Mouse (Mus musculus) erythroid progenitor cell, adult 5-6 weeks (primary cell): Measurements from ENCODE around the gene Traf3ip3. TPM values are rescaled to one million over a fixed set of nuclear protein-coding genes. Genes with fewer than 3 reads are reported as not detected.

ENCODE experiments used
- ATAC-seq: replicated peaks from 2 replicates; pipeline ENCODE4 v1.8.0; 2016; ENCODE audit warnings: moderate number of reproducible peaks, mild to moderate bottlenecking, moderate TSS enrichment, inconsistent platforms; ENCODE audit not compliant: poor library complexity, low FRiP score, severe bottlenecking
- total RNA-seq, 2 experiments: library from RNA; stranded (forward) in 1 of 2; stranded (reverse) in 1 of 2; fragments of 150-400 nt in 1 of 2; fragments of 186-747, 209-891 nt in 1 of 2; gene quantifications; 2 replicates each; pipeline versions ENCODE4 v1.2.3 to v1.2.4; 2015 to 2017; ENCODE audit warnings: low replicate concordance in 2 of 2

Gene Traf3ip3
- total RNA-seq, 2 experiments from 2014 or later, result 8.6 to 59.9 TPM

DNA sequence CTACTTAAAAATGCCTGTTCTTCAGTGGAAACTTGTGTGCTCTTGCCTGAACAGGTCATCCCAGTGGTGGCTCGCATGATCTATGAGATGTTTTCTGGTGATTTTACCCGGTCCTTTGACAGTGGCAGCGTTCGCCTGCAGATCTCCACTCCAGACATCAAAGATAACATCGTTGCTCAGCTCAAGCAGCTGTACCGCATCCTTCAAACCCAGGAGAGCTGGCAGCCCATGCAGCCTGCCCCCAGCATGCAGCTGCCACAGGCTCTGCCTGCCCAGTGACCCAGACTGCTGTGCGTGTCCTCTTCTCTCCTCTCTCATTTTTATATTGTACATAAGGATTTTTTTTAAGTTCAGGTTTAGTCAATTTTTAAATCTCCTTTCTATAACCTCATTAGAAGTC, 32.3 kb downstream of the Traf3ip3 start:
- ATAC-seq, result no peak

DNA sequence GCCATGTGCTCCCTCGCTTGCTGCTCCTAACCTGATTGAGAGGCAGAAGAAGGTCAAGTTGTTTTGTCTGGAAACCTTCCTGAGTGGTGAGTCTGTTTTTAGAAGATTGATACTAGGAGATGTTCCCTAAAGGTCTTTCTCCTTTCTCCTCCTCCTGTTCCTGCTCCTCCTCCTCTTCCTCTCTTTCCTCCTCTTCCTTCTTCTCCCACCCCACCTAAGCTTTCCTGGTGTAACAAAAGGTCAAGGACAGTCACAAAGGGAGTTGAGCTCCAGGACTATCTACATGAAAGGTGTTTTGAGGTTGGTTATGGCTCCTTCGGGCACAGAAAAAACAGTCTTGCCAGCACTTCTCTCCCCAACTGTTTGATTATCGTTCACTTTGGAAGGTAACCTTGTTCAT, 33.8 kb downstream of the Traf3ip3 start, which contains the start of gene A130010J15Rik:
Gene A130010J15Rik, plus strand, starts transcription at position 301 of the 400 bp plus-strand sequence.
- ATAC-seq, result no peak

DNA sequence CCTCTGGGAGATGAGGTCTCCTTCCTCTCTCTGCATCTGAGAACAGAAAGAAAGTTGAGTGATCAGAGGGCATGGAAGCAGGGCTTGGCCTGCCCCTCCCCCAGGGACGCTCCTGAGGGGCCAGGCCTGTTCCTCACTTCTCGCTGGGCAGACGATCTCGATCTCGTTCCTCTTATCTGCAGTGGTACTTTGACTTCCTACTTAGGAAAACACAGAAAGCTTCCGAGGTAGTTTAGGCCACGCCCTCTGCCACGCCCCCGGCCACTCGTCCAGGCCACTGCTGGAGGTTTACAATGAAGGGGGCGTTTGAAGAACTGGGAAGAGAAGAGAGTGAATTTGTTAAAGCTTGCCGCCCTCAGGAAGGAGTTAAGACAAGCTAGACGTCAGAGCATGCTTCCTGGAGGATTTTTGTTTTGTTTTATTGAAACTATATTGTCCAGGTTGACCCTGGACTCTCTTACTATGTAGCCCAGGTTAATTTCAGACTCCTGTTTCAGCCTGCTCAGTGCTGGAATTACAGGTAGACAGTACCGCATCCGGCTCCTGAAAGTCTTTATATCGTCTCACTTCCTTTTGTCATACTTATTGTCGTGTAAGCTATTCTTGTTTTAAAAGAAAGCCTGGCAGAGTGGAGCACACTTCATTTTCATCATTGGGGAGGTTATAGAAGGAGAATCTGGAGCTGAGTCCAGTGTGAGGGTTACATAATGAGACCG, 41.0 kb downstream of the Traf3ip3 start:
- no peak for ATAC-seq

DNA sequence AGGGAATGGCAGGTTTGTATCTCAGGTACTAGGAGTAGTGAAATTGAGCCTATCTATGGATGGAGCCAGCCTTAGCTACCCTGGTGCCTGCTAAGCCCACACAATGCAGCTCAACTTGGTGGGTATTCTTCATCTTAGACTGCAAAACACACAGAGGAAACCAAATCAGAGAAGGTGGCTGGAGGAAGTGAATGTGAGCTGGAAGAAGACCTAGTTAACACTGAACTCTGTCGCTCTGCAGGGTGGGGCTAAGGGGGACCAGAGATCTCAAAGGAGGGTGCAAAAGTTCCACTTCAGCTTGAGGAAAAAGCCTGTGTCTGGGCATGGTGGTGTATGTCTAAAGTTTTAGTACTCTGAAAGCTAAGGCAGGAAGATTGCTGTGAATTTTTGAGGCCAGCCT, 41.9 kb downstream of the Traf3ip3 start:
- ATAC-seq, result no peak

DNA sequence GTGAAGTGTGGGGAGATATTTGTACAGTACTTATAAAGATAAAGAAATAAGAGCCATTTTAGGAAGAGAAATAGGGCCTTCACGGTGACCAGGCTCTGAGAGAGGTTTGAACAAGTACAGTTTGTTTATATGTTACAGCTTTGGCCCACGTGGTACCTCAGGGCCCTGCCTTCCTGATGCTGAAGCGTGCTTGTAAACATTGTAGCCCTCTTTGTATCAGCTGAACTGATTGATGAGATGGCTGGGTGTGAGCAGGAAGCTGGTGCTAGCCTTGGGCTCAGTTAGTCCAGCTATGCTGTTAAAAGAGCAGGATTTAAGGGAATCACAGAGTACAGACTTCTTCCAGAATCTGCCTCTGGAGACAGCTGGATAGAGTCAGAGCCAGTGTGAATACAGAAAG, 42.3 kb downstream of the Traf3ip3 start:
- ATAC-seq, result no peak

DNA sequence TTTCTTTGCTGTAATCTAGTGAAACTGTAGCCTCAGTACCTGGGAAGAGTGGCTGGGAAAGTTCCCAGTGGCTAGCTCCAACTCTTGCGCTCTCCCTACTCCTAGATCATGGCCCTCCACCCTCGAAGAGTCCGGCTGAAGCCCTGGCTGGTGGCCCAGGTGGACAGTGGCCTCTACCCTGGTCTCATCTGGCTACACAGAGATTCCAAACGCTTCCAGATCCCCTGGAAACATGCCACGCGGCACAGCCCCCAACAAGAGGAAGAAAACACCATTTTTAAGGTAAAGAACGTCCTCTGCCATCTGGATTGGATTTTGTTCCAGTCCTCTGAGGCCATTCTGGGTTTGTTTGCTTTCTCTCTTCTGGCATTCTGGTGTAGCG, 44.4 kb downstream of the Traf3ip3 start:
- ATAC-seq, result no peak

DNA sequence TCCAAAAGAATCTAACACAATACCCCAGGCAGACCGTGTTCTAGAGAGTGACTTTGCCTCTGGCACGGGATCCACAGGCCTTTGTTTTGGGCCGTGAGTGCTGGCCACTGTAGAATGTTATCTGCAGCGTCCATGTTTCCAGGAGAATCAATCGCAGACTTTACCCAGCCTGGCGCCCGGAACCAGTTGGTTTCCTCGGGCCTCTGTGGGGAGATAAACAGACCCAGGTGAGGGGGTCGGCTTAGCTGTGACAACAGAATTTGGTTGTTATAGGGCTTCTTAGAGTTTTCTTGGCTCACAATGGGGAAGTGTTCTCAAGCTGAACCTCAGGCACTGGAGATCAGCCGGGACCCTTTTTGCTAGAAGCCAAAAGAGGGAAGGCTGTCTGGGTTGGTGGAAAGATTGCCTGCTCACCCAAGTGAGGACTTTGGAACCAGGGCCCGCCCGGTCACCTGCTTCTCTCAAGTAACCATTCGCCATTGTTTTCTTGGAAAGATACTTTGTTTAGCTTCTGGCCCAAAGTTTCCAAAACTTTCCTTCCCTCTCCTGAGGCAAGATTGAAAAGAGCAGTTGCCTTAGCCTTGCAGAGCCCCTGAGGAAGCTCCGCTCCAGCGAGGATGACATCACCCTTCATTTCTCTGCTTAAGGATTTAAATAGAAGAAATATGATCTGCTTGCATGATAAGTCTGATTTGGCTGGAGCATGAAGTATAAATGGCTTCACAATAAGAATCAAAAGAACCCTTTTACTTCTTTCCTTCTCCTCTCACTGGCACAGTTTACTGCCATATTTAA, 45.0 kb downstream of the Traf3ip3 start:
- ATAC-seq, result no peak

DNA sequence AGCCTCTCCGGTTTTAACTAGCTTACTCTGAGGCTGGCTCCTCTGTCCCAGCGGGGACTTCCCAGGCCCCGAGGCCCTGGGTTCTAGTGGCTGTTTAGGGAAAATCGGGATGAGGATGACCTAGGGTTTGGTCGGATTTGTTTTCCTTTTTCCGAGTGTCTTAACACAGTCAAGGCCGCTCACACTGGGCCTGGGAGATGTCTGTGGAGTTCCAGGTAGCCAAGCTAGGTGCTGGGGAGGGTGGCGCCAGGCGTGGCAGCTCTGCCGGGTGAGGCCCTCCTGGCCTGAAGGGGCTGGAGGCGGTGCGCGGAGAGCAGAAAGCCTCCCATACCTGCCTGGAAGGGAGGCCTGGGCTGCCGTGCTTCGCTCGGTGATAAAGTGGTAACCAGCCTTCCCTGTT, 47.9 kb downstream of the Traf3ip3 start:
- ATAC-seq, result no peak

DNA sequence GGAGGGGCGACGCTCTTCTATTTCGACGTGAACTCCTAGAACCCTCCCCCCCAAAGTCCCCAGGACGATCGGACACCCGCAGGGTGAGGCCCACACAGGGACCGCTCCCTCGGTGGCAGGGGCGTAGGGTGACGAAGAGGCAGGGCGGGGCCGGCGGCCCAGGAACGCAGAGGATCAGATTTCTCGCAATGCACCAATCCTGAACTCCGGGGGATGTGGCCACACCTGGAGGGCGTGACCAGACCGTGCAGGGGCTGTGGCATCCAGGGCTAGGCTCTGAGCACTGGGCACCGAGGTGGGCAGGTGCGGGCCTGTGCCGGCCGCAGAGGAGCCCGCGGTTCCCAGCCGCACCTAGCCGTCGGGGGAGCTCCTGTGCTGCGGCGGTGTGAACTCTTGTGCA, 48.6 kb downstream of the Traf3ip3 start, which contains the start of gene Irf6:
Gene Irf6, plus strand, starts transcription at position 240 of the 400 bp plus-strand sequence.
- ATAC-seq, result 0 out of 2 replicates have a peak, but pooled peaks have one; percentile 39

DNA sequence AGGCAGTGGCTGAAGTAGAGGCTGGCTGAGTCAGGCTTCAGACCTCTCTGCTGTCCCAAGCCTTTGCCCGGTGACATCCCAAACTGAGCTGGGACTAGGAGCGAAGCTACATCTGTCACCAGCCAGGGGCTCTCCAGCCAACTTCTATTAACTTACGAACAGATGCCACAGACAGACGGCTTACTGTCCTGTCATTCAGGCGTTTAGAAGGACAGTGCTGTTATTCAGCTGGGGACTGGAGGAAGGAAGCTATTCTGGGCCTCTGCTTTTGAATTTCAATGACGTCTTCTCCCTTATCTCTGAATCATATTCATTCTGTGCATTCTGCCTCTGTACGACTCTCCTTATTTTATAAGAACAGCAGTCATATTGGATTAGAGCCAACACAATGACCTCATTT, 50.4 kb downstream of the Traf3ip3 start:
- no peak for ATAC-seq

DNA sequence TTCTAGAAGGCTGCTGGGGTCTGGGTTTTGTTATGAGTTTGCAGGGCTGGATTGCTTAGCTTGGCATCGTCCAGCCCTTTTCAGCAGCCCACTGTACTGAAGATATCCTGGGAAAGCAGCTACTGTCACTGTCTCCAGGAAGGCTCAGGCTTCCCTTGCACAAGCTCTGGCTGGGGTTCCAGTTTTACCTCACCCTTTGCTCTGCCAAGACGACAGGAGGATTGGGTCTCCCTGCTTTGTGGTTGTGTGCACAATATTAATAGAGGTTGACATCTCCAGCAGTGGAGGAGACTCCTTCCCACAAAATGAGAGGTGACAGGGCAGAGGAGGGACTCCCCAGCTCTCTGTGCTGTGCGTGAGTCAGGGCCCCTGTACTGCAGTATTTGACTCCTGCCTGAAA, 52.3 kb downstream of the Traf3ip3 start:
- no peak for ATAC-seq

DNA sequence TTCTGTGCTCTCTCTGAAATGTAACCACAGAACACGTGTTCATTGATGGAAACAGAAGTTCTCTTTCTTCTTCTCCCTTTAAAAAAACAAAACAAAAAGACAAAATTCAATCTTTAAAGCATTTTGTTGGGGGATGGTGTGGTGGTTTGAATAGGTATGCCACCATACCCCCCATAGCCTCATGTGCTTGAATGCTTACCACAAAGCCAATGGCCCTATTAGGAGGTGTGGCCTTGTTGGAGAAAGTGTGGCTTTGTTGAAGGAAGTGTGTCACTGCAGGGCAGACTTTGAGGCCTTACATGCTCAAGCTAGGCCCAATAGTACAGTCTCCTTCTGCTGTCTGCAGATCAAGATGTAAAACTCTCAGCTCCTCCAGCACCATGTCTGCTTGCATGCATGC, 55.1 kb downstream of the Traf3ip3 start:
- no peak for ATAC-seq

DNA sequence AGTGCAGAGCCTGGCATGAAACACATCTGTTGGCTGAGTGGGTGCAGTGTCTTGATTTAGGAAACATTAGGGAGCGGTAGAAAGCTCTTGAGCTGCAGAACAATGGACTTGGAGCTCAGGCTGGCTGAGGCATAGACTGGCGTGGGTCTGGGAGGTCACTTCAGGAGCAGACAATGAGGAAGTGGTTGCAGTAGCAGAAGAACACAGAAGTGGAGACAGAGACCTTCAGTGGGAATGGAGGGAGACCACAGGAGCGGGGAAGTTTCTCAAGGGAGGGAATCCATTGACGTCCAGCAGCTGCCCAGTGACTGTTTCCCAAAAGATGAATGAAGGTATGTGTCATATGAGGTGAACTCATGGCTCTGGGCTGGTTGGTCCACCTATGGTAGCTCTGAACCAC, 56.4 kb downstream of the Traf3ip3 start:
- no peak for ATAC-seq

DNA sequence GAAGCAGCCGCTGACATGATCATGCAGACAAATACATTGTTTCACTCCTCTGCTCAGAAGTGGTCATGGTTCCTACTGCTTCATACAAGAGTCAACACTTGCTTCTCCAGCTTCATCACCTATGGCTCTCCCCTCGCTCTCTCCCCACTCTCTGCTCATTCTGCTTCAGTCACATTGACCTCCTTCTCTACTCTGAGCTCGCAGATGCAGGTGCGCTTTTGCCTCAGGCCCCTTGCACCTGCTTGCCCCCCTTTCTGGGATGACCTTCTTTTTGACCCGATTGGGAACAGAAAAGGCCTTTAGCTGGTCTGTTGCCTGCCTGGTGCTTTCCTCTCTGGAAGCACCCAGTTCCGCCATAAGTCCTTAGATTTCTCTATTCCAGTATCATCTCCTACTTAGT, 57.0 kb downstream of the Traf3ip3 start:
- no peak for ATAC-seq

DNA sequence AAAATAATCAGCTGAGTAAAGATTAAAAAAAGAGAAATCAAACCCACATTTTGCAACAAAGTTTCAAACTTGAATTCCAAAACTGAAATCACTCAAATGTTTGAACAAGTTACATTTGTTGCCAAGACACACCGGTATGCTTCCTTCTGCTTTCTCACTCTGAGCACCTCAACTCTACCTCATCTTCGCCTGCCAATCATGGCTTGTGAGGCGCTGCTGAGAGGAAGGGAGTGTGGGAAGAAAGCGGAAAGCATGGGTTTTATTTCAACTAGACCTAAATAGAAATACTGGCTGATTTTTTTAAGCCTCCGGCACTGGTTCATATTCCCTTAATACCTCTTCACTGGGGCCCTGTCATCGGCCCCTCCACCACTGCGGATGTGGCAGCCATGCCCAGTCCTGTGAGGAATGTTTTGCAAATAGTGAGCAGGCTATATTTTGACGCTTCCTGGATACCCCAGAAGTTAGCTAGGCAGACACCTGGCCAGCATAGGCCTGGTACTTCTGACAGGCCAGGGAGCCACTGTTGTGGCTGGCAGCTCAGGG, 58.9 kb downstream of the Traf3ip3 start:
- no peak for ATAC-seq

DNA sequence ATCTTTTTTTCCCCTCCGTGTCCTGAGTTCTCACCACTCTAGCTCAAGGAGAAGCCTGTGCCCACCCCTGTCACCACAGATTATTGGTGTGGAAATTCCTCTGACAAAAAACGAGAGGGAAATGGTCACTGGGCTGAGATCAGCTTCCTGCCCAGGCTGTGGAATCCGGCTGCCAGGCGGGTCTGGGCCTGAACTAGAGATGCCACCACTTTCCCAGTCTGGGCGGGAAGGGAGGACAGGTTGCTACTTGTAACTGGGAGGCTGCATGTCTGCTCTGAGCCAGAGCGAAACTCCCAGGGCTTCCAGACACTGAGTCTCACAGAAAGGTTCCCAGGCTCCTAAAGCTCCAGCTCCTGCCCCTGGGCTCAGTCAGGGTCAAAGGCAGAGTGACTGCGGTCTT, 60.4 kb downstream of the Traf3ip3 start:
- no peak for ATAC-seq

DNA sequence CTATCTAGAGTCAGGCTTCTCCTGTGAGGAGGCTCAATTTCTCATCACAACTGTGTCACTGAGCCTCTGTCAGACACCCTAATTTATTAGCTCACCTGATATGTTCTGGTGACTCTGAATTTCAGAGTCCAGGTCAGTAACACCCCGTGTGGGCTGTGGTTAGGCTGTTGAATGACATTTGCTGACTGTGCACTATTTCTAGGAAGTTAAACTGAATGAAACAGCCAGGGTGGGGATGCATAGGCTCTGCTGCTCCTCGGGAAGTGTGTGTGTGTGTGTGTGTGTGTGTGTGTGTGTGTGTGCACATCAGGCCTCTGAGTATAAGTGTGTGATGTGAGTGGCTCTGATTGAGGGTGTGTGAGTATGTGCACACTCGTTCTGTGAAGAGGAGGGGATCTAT, 62.8 kb downstream of the Traf3ip3 start:
- no peak for ATAC-seq

DNA sequence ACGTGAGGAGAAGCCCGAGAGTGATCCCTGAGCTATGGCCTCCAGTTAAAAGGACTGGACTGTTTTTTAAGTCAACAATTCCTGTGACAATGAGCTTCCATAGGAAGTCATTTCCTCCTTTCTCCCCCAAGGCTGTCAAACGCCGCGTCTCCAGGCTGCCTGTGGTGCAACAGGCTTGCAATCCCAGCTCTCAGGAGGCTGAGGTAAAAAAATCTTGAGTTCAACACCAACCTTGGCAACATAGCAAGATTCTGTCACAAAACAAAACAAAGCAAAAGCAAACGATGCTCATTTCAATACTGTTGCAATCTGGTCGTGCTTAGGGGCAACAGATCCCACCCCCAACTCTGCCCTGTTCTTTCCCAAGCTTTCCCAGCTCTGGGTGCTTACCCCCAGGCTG, 63.4 kb downstream of the Traf3ip3 start:
- no peak for ATAC-seq

DNA sequence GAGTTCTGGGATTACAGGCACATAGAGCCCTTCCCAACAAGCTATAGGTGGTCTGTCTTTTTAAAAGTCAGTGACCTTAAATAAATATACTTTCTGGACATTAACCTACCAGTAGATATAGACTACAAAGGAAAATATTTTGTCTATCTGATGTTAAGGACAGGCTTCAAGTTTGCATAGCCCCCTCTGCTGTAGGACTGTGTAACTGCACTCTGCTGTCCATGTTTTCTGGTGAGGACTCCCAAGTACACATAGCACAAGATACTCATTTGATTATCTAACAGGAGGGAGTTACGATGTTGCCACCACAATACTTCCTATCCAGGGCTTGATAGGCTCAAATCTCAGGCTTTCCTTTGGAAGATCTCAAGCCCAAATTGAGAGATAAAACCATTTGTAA, 67.8 kb downstream of the Traf3ip3 start:
- ATAC-seq, result no peak

DNA sequence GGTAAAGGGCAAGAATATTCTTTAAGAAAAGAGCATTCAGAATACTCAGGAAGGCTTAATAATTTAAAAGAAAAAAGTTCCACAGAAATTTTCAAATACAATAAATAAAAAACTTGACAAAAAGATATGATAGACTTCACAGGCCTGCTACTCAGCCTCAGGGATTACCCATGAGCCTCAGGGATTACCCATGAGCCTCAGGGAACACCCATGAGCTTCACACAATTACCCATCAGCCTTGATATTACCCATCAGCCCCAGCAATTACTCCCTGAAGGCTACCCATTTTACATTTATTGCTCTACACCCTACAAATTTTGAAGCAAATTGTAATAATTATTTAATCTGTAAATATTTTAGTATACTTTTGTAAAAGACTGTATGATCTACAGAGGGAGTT, 69.1 kb downstream of the Traf3ip3 start:
- no peak for ATAC-seq

DNA sequence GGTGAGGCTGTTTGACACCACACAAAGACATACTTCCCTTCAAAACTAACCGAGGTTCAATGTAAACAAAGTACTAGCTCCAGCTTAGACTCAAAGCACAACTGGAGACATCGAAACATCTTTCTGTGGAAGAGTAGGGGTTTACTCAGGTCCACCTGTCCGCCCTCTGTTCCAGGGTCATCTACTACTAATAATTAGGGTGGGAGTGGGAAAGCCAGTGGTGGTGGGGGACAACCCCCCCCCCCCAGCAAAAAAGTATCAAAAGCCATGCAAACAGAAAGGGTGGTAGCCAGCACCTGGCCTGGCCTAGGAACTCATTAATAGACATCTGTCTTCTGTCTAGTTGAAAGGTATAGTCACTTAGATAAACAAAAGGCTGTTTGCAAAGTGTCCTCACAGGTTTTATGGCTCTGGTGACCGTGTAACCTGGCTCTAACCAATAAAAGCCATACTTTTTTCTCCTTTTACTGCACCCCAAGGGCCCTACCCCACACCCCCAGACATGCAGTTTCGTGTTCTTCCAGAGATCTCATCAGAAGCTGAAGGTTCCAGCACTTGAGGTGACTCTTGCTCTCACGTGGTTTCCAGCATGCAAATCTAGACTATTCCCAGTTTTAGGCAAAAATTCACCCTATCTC, 70.1 kb downstream of the Traf3ip3 start:
- no peak for ATAC-seq
